Mouse (Mus musculus) small intestine, adult 2 months (tissue): ENCODE data around the gene Nck2.

Experiments
- CTCF ChIP-seq: fragments of 200-500 bp; IDR thresholded peaks from 2 replicates; pipeline ENCODE4 v1.5.1; 2012; ENCODE audit warnings: low read depth, mild to moderate bottlenecking, control low read depth, inconsistent platforms, low read length, moderate library complexity, mixed read lengths; ENCODE audit not compliant: insufficient replicate concordance, insufficient read length; ENCODE audit errors: extremely low read depth
- POLR2A ChIP-seq: fragments of 200-500 bp; IDR thresholded peaks from 2 replicates; pipeline ENCODE4 v1.6.1; 2012; ENCODE audit warnings: low read depth, mild to moderate bottlenecking, control low read depth, inconsistent platforms, low read length, moderate library complexity

GRCm38 (mm10) chr1:43599483-43599882, 155.1 kb downstream of the Nck2 start:
- TF ChIP-seq POLR2A (no peak), CTCF (no peak)
